Mouse (Mus musculus) C2C12 (cell line): ENCODE data around the gene Gm5089.

Experiments used
- CTCF ChIP-seq: IDR thresholded peaks from one replicate; pipeline ENCODE4 v1.5.1; 2011; ENCODE audit not compliant: control insufficient read depth, insufficient read depth, insufficient read length
- MAX ChIP-seq: IDR thresholded peaks from one replicate; pipeline ENCODE4 v1.6.1; 2011; ENCODE audit warnings: mild to moderate bottlenecking, control low read depth
- MYOD1 ChIP-seq: IDR thresholded peaks from one replicate; pipeline ENCODE4 v1.6.1; 2011; ENCODE audit warnings: low read depth; ENCODE audit not compliant: control insufficient read depth, insufficient read length
- MYOG ChIP-seq: IDR thresholded peaks from one replicate; pipeline ENCODE4 v1.6.1; 2011; ENCODE audit not compliant: control insufficient read depth, insufficient read length; ENCODE audit errors: extremely low read depth
- USF1 ChIP-seq: IDR thresholded peaks from one replicate; pipeline ENCODE4 v1.6.1; 2011; ENCODE audit warnings: low read depth, mild to moderate bottlenecking, control low read depth, moderate library complexity

GRCm38 (mm10) chr14:122476822-122477215, 25.9 kb upstream of the Gm5089 start:
- TF ChIP-seq USF1 (no peak), CTCF (no peak), MYOG (no peak), MAX (no peak), MYOD1 (no peak)
